Mouse (Mus musculus): ENCODE data around the gene Mrpl3.
A peak's percentile ranks its signal among the peaks of the same experiment; 100 is the strongest.
"Not testable (repeated sequence)": the region's sequence is repeated elsewhere in the genome, so short reads cannot be mapped to it uniquely, and the experiment has no call there.

Mrpl3 gene

GRCm38 (mm10) chr9:105053147-105053557 lies at the start of gene Mrpl3:
Mrpl3 (plus strand) TSS chr9:105053239.
- peak; percentile 93 for DNase-seq

GRCm38 (mm10) chr9:105010721-105011120 lies 42.3 kb upstream of the Mrpl3 start:
- peak; percentile 10 for DNase-seq

- DNase-seq = peak; percentile 55
These were observed 34.9 kb upstream of the Mrpl3 start for GRCm38 (mm10) chr9:105018186-105018585.

GRCm38 (mm10) chr9:105028311-105028710 lies 24.7 kb upstream of the Mrpl3 start:
- no peak for DNase-seq

- DNase-seq = no peak
These were observed 20.5 kb upstream of the Mrpl3 start for GRCm38 (mm10) chr9:105032572-105032971.

GRCm38 (mm10) chr9:105033641-105034040 lies 19.4 kb upstream of the Mrpl3 start:
- DNase-seq = no peak

- DNase-seq = no peak
These were observed 15.2 kb upstream of the Mrpl3 start for GRCm38 (mm10) chr9:105037847-105038246.

- DNase-seq = no peak
These were observed 7.0 kb upstream of the Mrpl3 start for GRCm38 (mm10) chr9:105046014-105046413.

GRCm38 (mm10) chr9:105048351-105048750 lies 4.7 kb upstream of the Mrpl3 start:
- no peak for DNase-seq

- no peak for DNase-seq
These were observed 3.4 kb upstream of the Mrpl3 start for GRCm38 (mm10) chr9:105049636-105050035.

- DNase-seq = no peak
These were observed 2.8 kb upstream of the Mrpl3 start for GRCm38 (mm10) chr9:105050257-105050656.

GRCm38 (mm10) chr9:105053812-105054211 lies 773 bp downstream of the Mrpl3 start:
- DNase-seq = no peak

GRCm38 (mm10) chr9:105069106-105069505 lies 16.1 kb downstream of the Mrpl3 start:
- DNase-seq = no peak

- DNase-seq = no peak
These were observed 20.1 kb downstream of the Mrpl3 start for GRCm38 (mm10) chr9:105072991-105073748.

GRCm38 (mm10) chr9:105074851-105075250 lies 21.8 kb downstream of the Mrpl3 start:
- no peak for DNase-seq

GRCm38 (mm10) chr9:105076756-105077424 lies 23.9 kb downstream of the Mrpl3 start:
- no peak for DNase-seq

- no peak for DNase-seq
These were observed 25.4 kb downstream of the Mrpl3 start for GRCm38 (mm10) chr9:105078460-105078859.

GRCm38 (mm10) chr9:105080246-105080645 lies 27.2 kb downstream of the Mrpl3 start:
- DNase-seq = no peak

GRCm38 (mm10) chr9:105100807-105101570 lies 48.0 kb downstream of the Mrpl3 start:
- DNase-seq = no peak

- no peak for DNase-seq
These were observed 48.9 kb downstream of the Mrpl3 start for GRCm38 (mm10) chr9:105101911-105102310.

GRCm38 (mm10) chr9:105103893-105104292 lies 50.9 kb downstream of the Mrpl3 start:
- no peak for DNase-seq

- DNase-seq = not testable (repeated sequence)
These were observed 72.2 kb downstream of the Mrpl3 start for GRCm38 (mm10) chr9:105125206-105125605.

All from kidney, adult 18-20 months (tissue).